Mouse (Mus musculus) erythroblast, embryonic 14.5 days (primary cell): ENCODE data around the gene Trip4.

Source experiments
- GATA1 ChIP-seq: IDR thresholded peaks from 2 replicates; pipeline ENCODE4 v1.6.1; 2012; ENCODE audit warnings: low read length, inconsistent platforms, mixed read lengths
- TAL1 ChIP-seq: IDR thresholded peaks from 3 replicates; pipeline ENCODE4 v1.6.1; 2012; ENCODE audit warnings: low read length, inconsistent platforms, mixed read lengths

- no peak for TF ChIP-seq GATA1
- TF ChIP-seq TAL1, result no peak
Measured at GRCm38 (mm10) chr9:65811784-65812183, 96.8 kb downstream of the Trip4 start.
